ENCODE assay signal across 10 mouse cellular contexts in genomic region chr9:107923021-107923420, GRCm38 (mm10). TPM values are rescaled to one million over a fixed set of nuclear protein-coding genes. Genes with fewer than 3 reads are reported as not detected.
DNase-seq lines count a peak whose midpoint lies in the region; ATAC-seq and TF ChIP-seq lines count a peak whose summit lies in the region.
"Had no signal": no experiment of that assay in that cellular context is flagged by ENCODE, and none has a peak within 500 bp of the region (broad histone marks: within the 10 kb centered on the region; RNA-seq: fewer than 3 reads in every experiment).

No protein-coding gene starts in this region.

- no peaks in the 10 kb centered on the region for H3K9me3 ChIP-seq in liver, embryonic 16.5 days (replicated peaks; ENCODE audit: control insufficient read depth, low read length)
- H3K9me3 ChIP-seq: megakaryocyte, embryonic 14.5 days had no signal

- no peaks in the 10 kb centered on the region for H3K36me3 ChIP-seq in liver, embryonic 16.5 days (ENCODE audit: control insufficient read depth, insufficient read depth)

- TF ChIP-seq POLR2A in embryonic fibroblast, embryonic 13.5 days (IDR thresholded peaks at IDR 0.05; ENCODE audit: low read depth, low read length), result no peak

- H3K9ac ChIP-seq in liver, embryonic 16.5 days (ENCODE audit: low read depth, low read length), result no peak overlapping the region

- DNase-seq in left cerebral cortex, adult 2 months (ENCODE audit: extremely low spot score in 1 of 2, low spot score in 2 of 2), result no peak
- no peak for DNase-seq in left cerebral cortex, adult 11 months (ENCODE audit: low spot score)
- DNase-seq in R1 (ENCODE audit: low read depth, low spot score), result peak; percentile 64
- peak; percentile 88 for DNase-seq in thymus, postnatal 4 days
- no peak for DNase-seq in layer of hippocampus, postnatal 10 days (ENCODE audit: low spot score in 2 of 2)

- H3K4me2 ChIP-seq in liver, embryonic 16.5 days (ENCODE audit: low read depth, low read length), result no peak overlapping the region

- no peaks in the 10 kb centered on the region for H3K4me1 ChIP-seq in embryonic fibroblast, embryonic 13.5 days (ENCODE audit: control insufficient read depth, insufficient read depth, low read length)
- H3K4me1 ChIP-seq in liver, embryonic 16.5 days (ENCODE audit: control insufficient read depth, low read depth, low read length), result peaks cover 2% of the 10 kb centered on the region; the same call in 1 of the 2 replicates

- no peak overlapping the region for H3K4me3 ChIP-seq in left cerebral cortex, adult 2 months
- no peak overlapping the region for H3K4me3 ChIP-seq in embryonic fibroblast, embryonic 13.5 days (ENCODE audit: insufficient read depth, low read length)
- no peak overlapping the region for H3K4me3 ChIP-seq in liver, embryonic 16.5 days (ENCODE audit: low read depth, low read length)
- H3K4me3 ChIP-seq: erythroblast, embryonic 14.5 days; megakaryocyte, embryonic 14.5 days had no signal

- H3K27me3 ChIP-seq in liver, embryonic 16.5 days (ENCODE audit: control insufficient read depth, insufficient read depth, low read depth, low read length), result no peaks in the 10 kb centered on the region

- intact Hi-C loops in left cerebral cortex, adult 2 months (cut with DNase I), result no loop called here

- ATAC-seq in liver, embryonic 16.5 days (ENCODE audit: low read depth), result 0 out of 2 replicates have a peak, but pooled peaks have one; percentile 27
- ATAC-seq in inflammation-experienced regulatory T-cells, adult 6 months, result no peak

- peak; percentile 38 for TF ChIP-seq CTCF in left cerebral cortex, adult 2 months (IDR thresholded peaks at IDR 0.05)
- peak; percentile 80 for TF ChIP-seq CTCF in embryonic fibroblast, embryonic 13.5 days (IDR thresholded peaks at IDR 0.05; ENCODE audit: borderline replicate concordance, insufficient read depth, low read length)

- no peak overlapping the region for H3K27ac ChIP-seq in left cerebral cortex, adult 2 months
- H3K27ac ChIP-seq in embryonic fibroblast, embryonic 13.5 days (ENCODE audit: insufficient read depth, low read length), result no peak overlapping the region
- H3K27ac ChIP-seq in liver, embryonic 16.5 days (ENCODE audit: low read length), result no peak overlapping the region

- WGBS in liver, embryonic 16.5 days (ENCODE audit: insufficient replicate concordance), result 22% methylated on average over 7 of the region's 7 CpGs

RNA-seq across cellular contexts. Expression of gene Actl11, which starts 5.2 kb away (rescaled TPM):
- total RNA-seq in left cerebral cortex, adult 2 months (2021), result not detected
- not detected in 2 replicates for polyA plus RNA-seq in embryonic fibroblast, embryonic 13.5 days (2011; ENCODE audit: insufficient read length, low read depth, missing spikeins)
- not detected in 2 replicates for polyA plus RNA-seq in liver, embryonic 16.5 days (2015; fragmentation: Nextera tagmentation; extraction: Ambion mirVana)
- not detected for total RNA-seq in layer of hippocampus, postnatal 10 days (2021)
- polyA plus RNA-seq in inflammation-experienced regulatory T-cells, adult 6 months (2017; shearing (Covaris generic)), result not detected
- polyA plus RNA-seq: erythroblast, embryonic 14.5 days had no signal

RNA-seq across cellular contexts. Expression of gene Camkv, which starts 12.5 kb away (rescaled TPM):
- total RNA-seq in left cerebral cortex, adult 2 months (2021), result 100 to 1,000 TPM; 330 to 356 TPM
- polyA plus RNA-seq in embryonic fibroblast, embryonic 13.5 days (2011; ENCODE audit: insufficient read length, low read depth, missing spikeins), result not detected in 2 replicates
- polyA plus RNA-seq in liver, embryonic 16.5 days (2015; fragmentation: Nextera tagmentation; extraction: Ambion mirVana), result 0.11 TPM in 2 replicates
- total RNA-seq in layer of hippocampus, postnatal 10 days (2021), result 100 to 1,000 TPM; 441 to 473 TPM
- polyA plus RNA-seq in inflammation-experienced regulatory T-cells, adult 6 months (2017; shearing (Covaris generic)), result not detected

RNA-seq across cellular contexts. Expression of gene Mst1r, which starts 16.3 kb away (rescaled TPM):
- total RNA-seq in left cerebral cortex, adult 2 months (2021), result under 1 TPM; 0.68 to 0.91 TPM
- polyA plus RNA-seq in embryonic fibroblast, embryonic 13.5 days (2011; ENCODE audit: insufficient read length, low read depth, missing spikeins), result 0.61 and 1.6 TPM in 2 replicates
- polyA plus RNA-seq in liver, embryonic 16.5 days (2015; fragmentation: Nextera tagmentation; extraction: Ambion mirVana), result 1.3 and 2.8 TPM in 2 replicates
- 1 to 10 TPM; 4.2 to 7.2 TPM for total RNA-seq in layer of hippocampus, postnatal 10 days (2021)
- under 1 TPM in 1 of 3 experiments, not detected in 2; 0.07 TPM for polyA plus RNA-seq in inflammation-experienced regulatory T-cells, adult 6 months (2017; shearing (Covaris generic))

RNA-seq across cellular contexts. Expression of gene Traip, which starts 26.9 kb away (rescaled TPM):
- total RNA-seq in left cerebral cortex, adult 2 months (2021), result 10 to 100 TPM in 1 of 2 experiments, 1 to 10 TPM in 1; 9.5 to 10.9 TPM
- 11.1 and 13.5 TPM in 2 replicates for polyA plus RNA-seq in embryonic fibroblast, embryonic 13.5 days (2011; ENCODE audit: insufficient read length, low read depth, missing spikeins)
- 11.1 and 13.3 TPM in 2 replicates for polyA plus RNA-seq in liver, embryonic 16.5 days (2015; fragmentation: Nextera tagmentation; extraction: Ambion mirVana)
- 10 to 100 TPM; 19.6 to 25.9 TPM for total RNA-seq in layer of hippocampus, postnatal 10 days (2021)
- 10 to 100 TPM in 1 of 3 experiments, 1 to 10 TPM in 2; 2.7 to 11.6 (median 8.2) TPM for polyA plus RNA-seq in inflammation-experienced regulatory T-cells, adult 6 months (2017; shearing (Covaris generic))

RNA-seq across cellular contexts. Expression of gene Mon1a, which starts 35.1 kb away (rescaled TPM):
- total RNA-seq in left cerebral cortex, adult 2 months (2021), result 10 to 100 TPM; 24.3 to 26.7 TPM
- 6.4 and 8.7 TPM in 2 replicates for polyA plus RNA-seq in embryonic fibroblast, embryonic 13.5 days (2011; ENCODE audit: insufficient read length, low read depth, missing spikeins)
- 3.6 and 4.1 TPM in 2 replicates for polyA plus RNA-seq in liver, embryonic 16.5 days (2015; fragmentation: Nextera tagmentation; extraction: Ambion mirVana)
- 10 to 100 TPM; 15.4 TPM for total RNA-seq in layer of hippocampus, postnatal 10 days (2021)
- polyA plus RNA-seq in inflammation-experienced regulatory T-cells, adult 6 months (2017; shearing (Covaris generic)), result 10 to 100 TPM; 10.2 to 11.9 (median 10.6) TPM

Comparison
In these comparisons a context has a peak if more than half of its experiments do, and no peak if none do; other contexts are left out.
1. DNase-seq: peak in R1 (single experiment) and thymus, postnatal 4 days (single experiment); none in left cerebral cortex, adult 2 months (0 of 2), left cerebral cortex, adult 11 months (single experiment) and layer of hippocampus, postnatal 10 days (0 of 2).